Mouse (Mus musculus) adrenal gland (tissue): Measurements from ENCODE around the gene Bcl9l.

Source experiments
- intact Hi-C: fragments of 180-260 bp; cut with DNase I; formaldehyde crosslinking; loops from one replicate; pipeline ENCODE4 v1.15.1; 2025

The Bcl9l gene

GRCm38 (mm10) chr9:44510355-44510871 lies 27.8 kb downstream of the Bcl9l start:
- intact Hi-C loops, result loop anchor here (5.0 kb wide), 1 partner anchor 33 kb away; no protein-coding TSS in a partner anchor

GRCm38 (mm10) chr9:44510872-44511601 lies 28.4 kb downstream of the Bcl9l start:
- intact Hi-C loops, result loop anchor here (5.0 kb wide), 1 partner anchor 34 kb away; no protein-coding TSS in a partner anchor

- intact Hi-C loops, result loop anchor here (5.0 kb wide), 1 partner anchor 35 kb away; no protein-coding TSS in a partner anchor
Observed at GRCm38 (mm10) chr9:44511935-44512716, 29.5 kb downstream of the Bcl9l start.

- intact Hi-C loops, result loop anchor here (5.0 kb wide), 1 partner anchor 35 kb away; no protein-coding TSS in a partner anchor
Observed at GRCm38 (mm10) chr9:44512717-44513003, 30.0 kb downstream of the Bcl9l start.

GRCm38 (mm10) chr9:44513121-44513520 lies 30.5 kb downstream of the Bcl9l start:
- intact Hi-C loops, result loop anchor here (5.0 kb wide), 1 partner anchor 36 kb away; no protein-coding TSS in a partner anchor

- intact Hi-C loops, result loop anchor here (5.0 kb wide), 1 partner anchor 36 kb away; no protein-coding TSS in a partner anchor
Observed at GRCm38 (mm10) chr9:44513610-44514009, 31.0 kb downstream of the Bcl9l start.

- intact Hi-C loops, result loop anchor here (5.0 kb wide), 1 partner anchor 37 kb away; no protein-coding TSS in a partner anchor
Observed at GRCm38 (mm10) chr9:44514147-44514546, 31.5 kb downstream of the Bcl9l start.

- intact Hi-C loops, result loop anchor here (5.0 kb wide), 2 partner anchors 77 to 132 kb away; no protein-coding TSS in a partner anchor
Observed at GRCm38 (mm10) chr9:44515131-44515751, 32.6 kb downstream of the Bcl9l start.

- intact Hi-C loops, result loop anchor here (5.0 kb wide), 2 partner anchors 76 to 131 kb away; no protein-coding TSS in a partner anchor
Observed at GRCm38 (mm10) chr9:44515891-44516290, 33.3 kb downstream of the Bcl9l start.

GRCm38 (mm10) chr9:44517368-44517767 lies 34.7 kb downstream of the Bcl9l start:
- intact Hi-C loops, result loop anchor here (5.0 kb wide), 2 partner anchors 75 to 130 kb away; no protein-coding TSS in a partner anchor

GRCm38 (mm10) chr9:44518068-44518467 lies 35.4 kb downstream of the Bcl9l start:
- intact Hi-C loops, result loop anchor here (5.0 kb wide), 2 partner anchors 74 to 129 kb away; no protein-coding TSS in a partner anchor

GRCm38 (mm10) chr9:44521927-44522326 lies 39.3 kb downstream of the Bcl9l start:
- intact Hi-C loops, result no loop called here

GRCm38 (mm10) chr9:44523686-44524085 lies 41.1 kb downstream of the Bcl9l start:
- intact Hi-C loops, result no loop called here

- intact Hi-C loops, result no loop called here
Observed at GRCm38 (mm10) chr9:44524235-44524826, 41.7 kb downstream of the Bcl9l start.

- intact Hi-C loops, result no loop called here
Observed at GRCm38 (mm10) chr9:44525001-44525400, 42.4 kb downstream of the Bcl9l start.

- intact Hi-C loops, result no loop called here
Observed at GRCm38 (mm10) chr9:44525589-44525988, 43.0 kb downstream of the Bcl9l start.

GRCm38 (mm10) chr9:44526337-44527112 lies 43.9 kb downstream of the Bcl9l start:
- intact Hi-C loops, result no loop called here

- intact Hi-C loops, result no loop called here
Observed at GRCm38 (mm10) chr9:44528340-44528739, 45.7 kb downstream of the Bcl9l start.

- intact Hi-C loops, result no loop called here
Observed at GRCm38 (mm10) chr9:44532991-44533580, 50.5 kb downstream of the Bcl9l start.
